Mouse (Mus musculus) neural tube, embryonic 10.5 days (tissue): ENCODE data around the gene Agk.

Experiments used
- DNase-seq: peaks from one replicate; pipeline ENCODE4 v3.0.0-alpha.2; 2017; ENCODE audit warnings: low spot score; ENCODE audit errors: extremely low spot score

Gene Agk

DNA sequence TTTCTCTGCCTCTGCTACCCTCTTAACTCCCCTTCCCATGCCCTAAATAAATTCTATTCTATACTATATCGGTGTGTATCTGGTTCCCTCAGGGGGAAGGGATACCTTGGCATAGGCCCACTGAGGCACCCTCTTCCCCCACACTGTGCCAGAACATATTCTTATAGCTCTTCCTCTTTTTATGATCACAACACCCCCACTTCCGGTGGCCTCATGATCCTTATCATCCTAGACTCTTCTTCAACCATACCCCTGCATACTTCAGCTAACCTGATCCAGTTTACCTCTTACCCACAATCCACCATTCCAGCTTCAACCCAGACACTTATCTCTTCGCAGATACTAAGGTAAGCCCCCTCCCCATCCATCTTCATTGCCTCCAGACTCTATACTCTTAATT is 86.1 kb downstream of the Agk start:
- DNase-seq: no peak

DNA sequence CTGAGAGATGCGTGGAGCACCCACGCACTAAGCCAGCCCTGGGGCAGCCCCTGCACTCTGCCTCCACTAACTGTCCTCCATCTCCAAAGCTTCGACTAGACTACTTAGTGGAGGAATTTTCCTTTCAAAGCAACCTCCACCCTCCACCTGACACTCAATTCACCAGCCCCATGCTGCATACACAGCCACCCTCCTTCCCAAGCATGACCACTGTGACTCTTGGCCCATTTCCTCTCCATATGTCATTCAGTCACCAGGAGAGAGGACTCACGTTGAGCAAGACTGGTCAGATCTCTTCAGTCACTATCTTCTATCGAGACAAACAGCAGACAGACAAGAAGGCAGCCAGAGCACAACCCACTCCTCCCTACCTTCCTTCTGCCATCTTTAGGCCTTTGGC is 88.1 kb downstream of the Agk start:
- no peak for DNase-seq

DNA sequence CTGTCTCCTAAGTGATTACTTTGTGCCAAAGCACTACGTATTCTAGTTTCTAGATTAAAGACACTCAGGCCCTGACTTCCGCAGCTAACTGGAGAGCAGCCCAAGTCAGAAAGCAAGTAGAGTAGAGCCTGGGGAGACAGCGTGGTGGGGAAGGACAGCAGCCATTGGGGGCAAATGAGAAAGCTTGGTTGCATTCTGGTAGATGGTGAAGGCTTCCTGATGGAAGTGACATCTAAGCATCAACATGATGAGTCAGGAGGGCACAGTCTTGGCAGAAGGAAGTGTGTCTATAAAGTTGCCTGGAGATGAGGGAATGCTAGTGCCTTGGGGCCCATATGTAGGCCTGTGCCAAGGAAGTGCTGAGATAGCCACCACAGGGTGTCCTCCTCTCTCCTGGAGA is 88.6 kb downstream of the Agk start:
- no peak for DNase-seq

DNA sequence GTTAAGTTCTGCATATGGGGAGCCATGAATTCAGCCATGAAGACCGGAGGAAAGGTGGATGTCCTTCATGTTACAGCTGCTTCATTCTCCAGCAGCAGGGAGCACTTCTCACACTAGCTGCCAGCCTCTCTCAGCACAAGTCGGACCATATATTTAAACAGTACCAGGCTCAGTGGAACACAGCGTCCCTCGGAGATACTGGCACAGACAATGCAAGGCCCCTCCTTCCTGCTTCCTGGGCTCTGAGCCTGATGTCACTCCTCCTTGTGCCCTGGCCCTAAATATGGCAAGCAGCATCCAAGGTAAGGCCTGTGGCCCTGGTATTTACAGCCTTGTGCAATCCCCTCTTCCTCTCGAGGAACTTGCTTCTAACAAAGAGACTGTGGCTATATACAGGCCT is 90.8 kb downstream of the Agk start:
- DNase-seq: no peak

DNA sequence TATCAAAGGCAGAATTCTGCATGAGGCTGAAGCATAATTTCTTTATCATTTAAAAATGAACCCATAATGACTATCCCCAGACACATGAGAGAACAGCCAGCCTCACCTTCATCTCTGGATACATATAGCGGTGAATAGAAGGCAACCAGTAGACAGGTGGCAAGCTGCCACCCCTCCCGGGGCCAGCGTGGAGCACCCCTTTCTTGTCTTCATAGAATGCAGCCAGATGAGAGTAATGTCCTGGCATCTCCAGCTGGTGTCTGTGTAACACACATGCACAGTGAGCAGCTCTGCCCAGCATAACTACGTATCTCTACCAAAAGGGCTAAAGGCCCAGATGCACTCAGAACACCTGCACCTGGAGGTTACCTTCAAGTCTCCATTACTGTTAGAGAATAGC is 93.4 kb downstream of the Agk start:
- no peak for DNase-seq

DNA sequence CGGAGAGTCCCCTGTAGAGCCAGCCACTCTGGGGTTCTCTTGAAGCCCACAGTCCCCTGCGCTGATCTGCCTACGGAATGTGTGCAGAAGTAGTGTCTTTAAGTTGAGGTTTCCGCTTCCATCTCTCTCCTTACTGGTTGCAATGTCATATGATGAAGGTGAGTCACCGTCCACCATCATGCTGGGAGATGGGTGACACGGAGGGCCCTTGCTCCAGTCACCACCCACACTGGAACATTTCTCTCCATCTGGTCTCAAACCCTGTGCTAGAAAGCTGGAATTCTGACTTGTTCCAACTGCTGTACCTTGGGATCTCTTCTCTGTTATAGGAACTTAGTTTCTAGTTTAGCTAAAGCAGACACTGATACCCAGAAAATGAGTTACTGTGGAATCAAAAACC is 96.1 kb downstream of the Agk start:
- no peak for DNase-seq

DNA sequence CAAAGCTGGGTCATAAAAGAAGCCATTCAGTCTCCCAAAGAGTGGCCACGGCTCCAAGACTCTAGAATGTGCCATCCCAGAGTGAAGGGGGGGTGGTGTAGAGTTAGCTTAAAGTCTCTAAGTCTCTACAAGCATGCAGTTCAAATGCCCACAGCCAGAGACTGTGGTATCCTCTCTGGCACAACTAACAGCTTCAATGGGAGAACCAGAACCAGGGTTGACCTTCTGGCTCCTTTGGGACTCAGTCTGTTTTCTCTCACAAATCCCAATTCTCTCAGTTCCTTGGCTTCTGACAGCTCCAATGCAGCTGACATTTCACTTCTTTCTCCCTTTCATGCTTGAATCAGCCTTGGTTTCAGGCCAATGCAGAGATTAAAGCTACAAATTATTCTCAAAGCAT is 98.0 kb downstream of the Agk start:
- no peak for DNase-seq

DNA sequence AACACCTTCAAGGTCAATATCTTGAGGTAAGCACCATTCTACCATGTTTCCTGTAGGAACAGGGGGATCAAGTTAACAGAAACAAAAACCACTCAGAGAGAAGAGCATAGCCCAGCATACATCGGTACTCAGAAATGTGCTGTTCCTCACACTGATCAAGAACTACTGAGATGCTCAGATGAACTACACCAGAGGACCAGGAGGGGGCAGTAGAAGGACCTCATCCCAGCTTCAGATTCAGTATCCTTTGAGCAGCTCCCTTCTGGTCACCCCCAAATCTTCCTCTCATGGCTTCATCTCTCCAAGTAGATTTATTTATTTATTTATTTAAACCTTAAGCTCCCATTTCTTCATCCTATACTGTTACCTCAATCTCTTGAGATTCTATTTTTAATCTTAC is 98.8 kb downstream of the Agk start:
- peak; percentile 26 for DNase-seq

DNA sequence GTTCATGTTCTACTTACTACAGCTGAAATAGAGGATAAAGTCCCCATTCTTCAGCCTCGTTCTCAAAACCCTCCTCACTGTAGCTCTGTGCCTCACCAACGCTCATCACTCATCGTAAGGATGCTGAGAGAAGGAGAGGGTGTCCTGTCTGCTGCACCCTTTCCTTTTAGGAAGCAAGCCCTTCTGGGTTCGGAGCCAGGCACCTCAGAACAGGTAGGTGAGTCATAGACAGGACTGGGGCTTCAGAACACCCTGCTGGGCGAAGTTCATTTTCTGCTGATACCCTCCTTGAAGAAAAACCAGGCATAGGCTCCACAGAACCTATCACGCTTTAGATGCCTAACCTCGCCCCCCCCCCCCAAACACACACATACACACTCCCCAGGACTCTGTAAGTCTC is 102.5 kb downstream of the Agk start:
- DNase-seq: no peak

DNA sequence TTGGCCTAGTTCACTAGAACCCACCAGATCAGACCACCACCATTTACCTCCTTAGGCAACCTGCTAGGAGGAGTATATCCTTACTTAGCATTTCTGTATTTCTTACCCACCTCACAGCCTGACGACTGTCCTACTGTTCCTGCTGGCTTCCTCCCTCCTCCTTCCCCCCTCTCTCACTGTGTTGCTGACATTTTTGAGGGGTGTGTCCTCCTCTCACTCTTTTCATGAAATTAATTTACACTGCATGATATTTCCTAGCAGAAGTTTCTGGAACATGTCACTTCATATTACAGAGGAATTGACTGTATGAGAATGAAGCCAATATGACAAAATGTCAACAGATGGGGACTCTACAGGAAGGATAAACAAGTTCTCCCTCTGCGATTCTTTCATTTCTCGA is 103.7 kb downstream of the Agk start:
- no peak for DNase-seq

DNA sequence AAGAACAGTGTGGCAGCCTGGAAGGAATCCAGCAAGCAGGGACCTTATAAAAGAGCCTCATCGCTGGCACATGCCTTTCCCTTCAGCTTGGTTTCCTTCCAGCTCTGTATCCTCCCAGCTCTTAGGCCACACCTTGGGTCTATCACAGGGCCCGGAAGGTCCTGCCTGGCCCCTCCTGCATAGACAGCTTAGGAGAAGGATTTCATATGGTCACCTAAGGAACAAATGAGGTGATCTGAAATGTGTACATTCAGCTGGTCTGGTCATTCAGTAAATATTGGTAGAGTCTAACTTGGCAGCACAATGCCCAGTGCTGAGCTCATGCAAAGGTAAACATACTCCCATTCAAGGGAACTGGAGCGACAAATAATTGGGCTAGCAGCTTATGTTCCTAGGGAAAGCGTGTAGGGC is 104.6 kb downstream of the Agk start:
- no peak for DNase-seq

DNA sequence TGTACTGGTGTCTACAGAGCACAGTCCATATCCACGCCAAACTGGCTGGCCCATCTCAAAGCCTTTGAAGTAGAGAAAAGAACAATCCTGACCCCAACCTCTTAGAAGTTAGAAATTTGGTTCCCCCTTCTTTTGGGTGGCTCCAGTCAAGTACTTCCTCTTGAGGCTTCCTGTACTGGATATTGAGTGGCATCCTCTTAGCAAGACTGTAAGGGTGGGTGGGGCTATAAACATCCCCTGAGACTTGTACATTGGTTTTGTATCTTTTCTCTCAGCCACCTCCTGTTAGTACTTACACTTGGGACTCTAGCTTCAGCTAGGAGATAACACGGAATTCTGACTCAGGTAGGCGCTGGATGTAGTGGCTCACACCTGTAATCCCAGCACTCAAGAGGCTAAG is 105.3 kb downstream of the Agk start:
- no peak for DNase-seq

DNA sequence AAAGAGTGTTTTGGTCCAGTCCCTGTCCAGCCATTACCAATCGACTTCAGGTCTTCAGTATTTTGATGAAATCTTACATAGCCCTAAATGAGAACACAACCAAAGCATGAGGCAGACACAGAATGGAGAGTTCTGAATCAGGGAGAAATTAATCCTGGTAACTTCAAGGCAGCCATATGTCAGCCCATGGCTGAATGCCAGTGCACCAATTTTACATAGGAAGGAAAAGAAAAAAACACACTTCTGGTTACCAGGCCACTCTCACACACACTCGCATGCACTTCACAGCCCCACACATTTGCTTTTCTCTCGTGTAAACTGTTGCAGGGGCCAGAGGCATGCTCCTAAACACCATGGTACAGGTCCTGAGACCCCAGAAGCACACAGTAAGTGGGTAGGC is 105.9 kb downstream of the Agk start:
- DNase-seq: no peak

DNA sequence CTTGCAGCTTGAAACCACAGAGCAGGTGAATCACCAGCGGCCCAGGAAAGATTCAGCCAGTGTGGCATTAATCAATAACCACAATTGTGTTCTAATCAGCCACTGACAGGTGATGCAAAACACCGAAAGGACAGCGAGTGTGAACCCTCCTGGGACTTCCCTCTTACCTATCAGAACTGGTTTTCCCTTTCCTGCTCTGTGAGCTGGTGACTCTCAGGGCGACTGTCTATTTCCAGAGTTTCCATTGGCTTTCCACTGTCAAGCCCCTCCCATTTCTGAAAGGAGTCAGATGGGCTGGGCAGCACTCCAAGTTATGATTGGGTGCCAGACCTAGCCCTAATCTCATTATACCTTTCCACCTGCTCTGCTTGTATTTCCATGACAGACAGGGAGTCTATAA is 106.4 kb downstream of the Agk start:
- no peak for DNase-seq

DNA sequence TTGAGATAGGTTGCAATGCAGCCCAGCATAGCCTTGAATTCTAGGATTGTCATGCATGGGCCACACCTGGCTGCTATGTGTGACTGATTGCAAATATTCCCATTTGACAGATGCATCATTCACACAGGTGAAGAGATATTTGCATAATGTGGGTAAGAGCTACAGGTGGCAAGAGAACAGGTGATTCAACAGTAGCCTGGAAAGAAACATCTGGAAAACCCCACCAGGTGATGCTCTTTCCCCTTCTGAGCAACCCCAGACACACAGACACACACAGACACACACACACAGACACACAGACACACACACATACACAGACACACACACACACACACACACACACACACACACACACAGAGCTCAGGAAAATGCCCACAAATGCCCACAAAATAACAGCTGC is 106.8 kb downstream of the Agk start:
- no peak for DNase-seq

DNA sequence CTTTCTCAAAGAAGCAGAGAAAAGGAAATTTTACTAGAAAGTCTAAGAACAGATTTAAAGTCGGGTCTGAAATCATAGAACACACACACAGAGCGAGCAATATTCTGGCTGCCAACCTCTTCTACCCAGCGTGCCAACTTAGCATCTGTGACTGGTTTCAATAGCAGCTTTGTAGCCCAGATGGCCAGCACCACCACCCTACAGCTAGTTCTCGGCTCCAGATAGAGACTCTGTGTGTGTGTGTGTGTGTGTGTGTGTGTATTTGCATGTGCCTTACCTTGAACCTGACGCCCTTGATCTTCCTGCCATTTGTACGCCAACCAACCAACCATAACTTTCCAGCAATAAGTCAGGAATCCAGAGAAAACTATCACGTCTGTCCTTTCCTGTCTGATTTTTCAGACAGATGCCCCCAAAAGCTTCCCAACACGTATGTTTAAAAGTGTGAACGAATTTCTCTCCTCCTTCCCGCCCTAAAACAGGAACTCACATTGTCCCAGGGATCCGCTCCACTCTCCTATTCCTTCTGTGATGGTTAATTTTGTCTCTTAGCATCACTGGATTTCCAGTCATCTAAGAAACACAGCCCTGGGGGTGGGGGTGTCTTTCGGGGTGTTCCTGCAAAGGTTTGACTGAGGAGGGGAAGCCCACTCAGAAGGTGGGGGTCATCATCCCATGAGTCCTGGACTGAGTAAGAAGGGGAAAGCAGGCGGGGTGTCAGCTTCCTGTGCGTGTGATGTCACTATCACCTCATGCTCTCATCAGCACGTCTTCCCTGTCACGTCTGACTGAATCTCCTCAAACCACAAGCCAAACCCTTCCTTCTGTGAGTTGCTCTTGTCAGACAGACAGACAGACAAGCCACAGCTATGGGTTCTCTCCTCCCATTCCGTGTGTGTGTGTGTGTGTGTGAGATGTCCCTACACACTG is 107.6 kb downstream of the Agk start:
- no peak for DNase-seq

DNA sequence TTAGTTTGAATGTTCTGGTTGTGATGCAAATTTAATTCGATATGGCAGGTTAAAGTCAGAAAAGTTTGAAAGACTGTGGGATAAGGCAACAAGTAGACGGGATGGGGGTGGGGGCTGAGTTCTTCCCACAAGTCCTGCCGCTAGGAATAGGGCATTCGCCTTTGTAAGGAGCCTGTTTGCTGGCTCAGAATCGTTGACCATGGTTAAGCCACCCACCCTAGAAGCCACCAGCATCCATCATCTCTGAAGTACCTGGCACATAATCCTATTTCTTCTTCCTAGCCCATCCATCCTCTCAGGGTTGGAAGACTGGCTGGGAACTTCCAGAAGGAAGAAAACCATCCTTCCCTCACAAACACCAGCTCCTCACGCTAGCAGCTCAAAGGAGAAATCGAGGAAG is 109.7 kb downstream of the Agk start:
- no peak for DNase-seq

DNA sequence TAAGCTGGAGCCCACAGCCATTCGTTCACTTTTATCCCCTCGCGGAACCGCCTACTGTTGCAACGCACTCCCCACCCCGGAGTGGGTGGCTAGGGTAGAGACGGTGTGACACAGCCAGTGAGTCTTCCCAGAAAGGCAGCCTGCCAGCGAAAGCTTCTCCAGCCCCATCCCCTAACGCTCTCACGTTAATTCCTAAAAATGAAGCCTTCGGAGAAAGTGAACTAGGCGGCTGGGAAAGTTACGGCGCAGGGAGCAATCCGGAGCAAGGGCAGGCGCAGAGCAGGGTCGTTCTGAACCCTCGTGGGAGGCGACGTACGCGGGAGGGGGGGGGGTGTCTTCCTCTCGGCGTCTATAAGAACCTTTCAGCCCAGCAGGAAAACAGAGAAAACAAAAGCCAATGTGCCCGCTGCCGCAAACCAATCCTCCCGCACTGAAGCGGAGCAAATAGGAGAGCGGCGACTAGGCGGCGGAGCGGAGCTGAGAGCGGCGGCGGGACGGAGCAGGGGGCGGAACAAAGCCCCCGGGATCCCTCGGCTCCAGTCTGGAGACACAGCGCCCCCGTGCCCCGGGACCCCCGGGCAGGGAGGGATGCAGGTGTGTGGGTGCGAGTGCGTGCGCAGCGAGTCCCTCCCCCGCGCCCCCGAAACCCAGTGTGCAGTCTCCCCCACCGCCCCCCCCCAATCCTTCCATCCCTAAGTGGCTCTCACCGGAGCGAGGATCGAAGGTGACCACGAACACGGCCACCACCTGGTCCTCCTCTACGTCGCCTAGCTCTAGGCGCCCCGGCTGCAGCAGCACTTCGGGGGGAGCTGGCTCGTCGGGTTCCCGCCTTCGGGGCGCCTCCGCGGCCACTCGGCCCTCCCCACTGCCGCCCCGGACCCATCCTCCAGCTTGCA is 110.4 kb downstream of the Agk start:
- DNase-seq: peak; percentile 82

DNA sequence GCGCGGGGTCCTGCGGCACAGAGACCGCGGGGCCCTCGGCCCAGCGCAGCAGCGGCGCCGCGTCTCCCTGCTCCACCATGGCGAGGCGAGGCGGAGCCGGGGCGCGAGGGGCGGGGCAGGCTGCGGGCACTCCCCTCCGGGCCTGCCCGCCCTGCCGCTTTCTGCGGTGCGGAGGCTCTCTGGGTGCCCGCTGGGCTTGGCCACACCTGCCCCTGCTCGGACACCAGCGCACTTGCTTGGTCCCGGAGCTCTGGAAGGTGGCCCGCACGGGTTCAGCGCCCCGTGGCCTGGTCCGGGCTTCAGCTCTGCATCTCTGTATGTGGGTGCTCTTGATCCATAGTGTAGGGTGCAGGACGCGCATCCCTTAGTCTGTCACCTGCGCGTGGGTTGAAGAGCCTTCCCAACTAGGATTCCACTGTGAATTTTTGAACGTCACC is 111.1 kb downstream of the Agk start, which contains the start of gene E330009J07Rik:
TSS of gene E330009J07Rik (minus strand) at position 89 of the 437 bp plus-strand sequence.
- DNase-seq: no peak

DNA sequence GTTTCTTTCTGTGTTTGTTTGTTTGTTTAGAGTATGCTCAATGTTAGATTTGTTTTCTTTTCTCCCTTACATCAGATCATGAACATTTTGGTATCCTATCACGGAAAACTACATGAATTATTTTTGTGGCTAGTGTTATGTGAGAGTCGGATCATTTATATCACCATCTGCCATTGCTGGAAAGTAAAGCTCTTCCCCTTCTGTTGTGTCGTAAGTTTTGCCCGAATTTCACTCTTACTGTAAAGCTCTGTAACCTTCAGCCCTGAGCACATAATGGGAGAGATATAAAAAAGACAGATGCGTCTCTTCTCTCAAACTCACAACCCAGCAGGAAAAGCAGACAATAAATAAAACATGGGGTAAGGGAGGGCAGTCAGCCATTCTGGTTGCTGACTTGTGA is 114.0 kb downstream of the Agk start, which contains the start of gene Wee2:
TSS of gene Wee2 (plus strand) at position 153 of the 400 bp plus-strand sequence.
- no peak for DNase-seq

DNA sequence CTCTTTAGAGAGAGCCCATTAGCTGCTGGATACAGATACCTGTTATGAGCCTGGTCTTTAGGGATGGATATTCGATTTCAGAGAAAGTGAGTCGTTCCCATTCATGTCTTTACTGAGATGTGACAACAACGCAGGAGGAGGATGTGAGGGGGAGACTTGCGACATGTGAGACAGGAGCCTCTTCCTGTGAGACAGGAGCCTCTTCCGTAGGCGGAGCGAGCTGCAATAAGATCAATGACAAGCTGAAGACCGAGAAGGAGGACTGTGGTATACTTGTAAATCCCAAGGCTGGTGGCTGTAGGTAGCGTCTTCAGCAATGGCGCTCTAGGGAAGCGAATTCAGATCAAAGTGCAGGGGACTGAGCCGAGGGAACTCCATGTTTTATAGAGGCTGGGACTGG is 114.8 kb downstream of the Agk start:
- DNase-seq: no peak

DNA sequence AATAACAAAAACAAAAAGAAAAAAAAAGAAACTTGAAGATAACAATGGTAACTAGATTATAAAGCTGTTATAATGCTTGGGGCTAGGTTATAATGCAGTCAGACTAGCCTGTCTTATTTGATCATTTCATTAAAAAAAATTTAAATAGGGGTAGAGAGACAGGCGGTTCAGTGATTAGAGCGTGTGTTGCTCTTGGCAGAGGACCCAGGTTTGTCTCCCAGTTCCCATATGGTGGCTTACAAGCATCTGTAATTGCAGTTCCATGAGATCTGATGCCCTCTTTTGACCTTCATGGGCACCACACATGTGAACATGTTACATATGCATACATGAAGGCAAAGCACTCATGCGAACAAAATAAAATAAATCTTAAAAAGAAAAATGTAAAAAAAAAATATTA is 116.3 kb downstream of the Agk start:
- DNase-seq: no peak
